Mouse (Mus musculus) midbrain, embryonic 15.5 days (tissue): Measurements from ENCODE around the gene Katnal1. TPM values are rescaled to one million over a fixed set of nuclear protein-coding genes. Genes with fewer than 3 reads are reported as not detected.

ENCODE experiments used
- ATAC-seq: fragments of 200-750 bp; cut with Nextera tagmentation; replicated peaks from 2 replicates; pipeline ENCODE4 v1.8.0; 2017; ENCODE audit warnings: moderate TSS enrichment
- H3K27ac ChIP-seq: fragments of 300-500 bp; sonication (generic); 2 replicates; pipeline ENCODE4 v1.5.1; 2015; ENCODE audit warnings: mild to moderate bottlenecking, inconsistent platforms
- H3K27me3 ChIP-seq: fragments of 300-500 bp; sonication (generic); replicated peaks from 2 replicates; pipeline ENCODE4 v1.6.1; 2015; ENCODE audit warnings: inconsistent platforms
- H3K36me3 ChIP-seq: fragments of 300-500 bp; sonication (generic); replicated peaks from 2 replicates; pipeline ENCODE4 v1.6.1; 2015; ENCODE audit warnings: inconsistent platforms
- H3K4me1 ChIP-seq: fragments of 300-500 bp; sonication (generic); 2 replicates; pipeline ENCODE4 v1.6.1; 2015; ENCODE audit warnings: inconsistent platforms
- H3K4me2 ChIP-seq: fragments of 300-500 bp; sonication (generic); 2 replicates; pipeline ENCODE4 v1.6.1; 2015; ENCODE audit warnings: inconsistent platforms, mild to moderate bottlenecking, moderate library complexity
- H3K4me3 ChIP-seq: fragments of 300-500 bp; sonication (generic); 2 replicates; pipeline ENCODE4 v1.5.1; 2015; ENCODE audit warnings: mild to moderate bottlenecking, inconsistent platforms
- H3K9ac ChIP-seq: fragments of 300-500 bp; sonication (generic); 2 replicates; pipeline ENCODE4 v1.6.1; 2015; ENCODE audit warnings: mild to moderate bottlenecking, inconsistent platforms
- H3K9me3 ChIP-seq: fragments of 300-500 bp; sonication (generic); 2 replicates; pipeline ENCODE4 v1.6.1; 2016; ENCODE audit warnings: inconsistent platforms
- WGBS: fragments of 180-500 bp; shearing (Covaris S2); methylation state at CpG from one replicate; pipeline ENCODE4 v1.1.7; 2015; ENCODE audit warnings: mixed read lengths; 5-methylcytosine and 5-hydroxymethylcytosine counted together
- polyA plus RNA-seq: library from polyadenylated mRNA; unstranded; fragments of >200 nt; fragmentation: Nextera tagmentation; extraction: Ambion mirVana; gene quantifications from 2 replicates; pipeline ENCODE4 v1.2.1, GENCODE M21; 2015

Gene Katnal1
- polyA plus RNA-seq, 1 experiment from 2014 or later: 42.7 TPM

DNA sequence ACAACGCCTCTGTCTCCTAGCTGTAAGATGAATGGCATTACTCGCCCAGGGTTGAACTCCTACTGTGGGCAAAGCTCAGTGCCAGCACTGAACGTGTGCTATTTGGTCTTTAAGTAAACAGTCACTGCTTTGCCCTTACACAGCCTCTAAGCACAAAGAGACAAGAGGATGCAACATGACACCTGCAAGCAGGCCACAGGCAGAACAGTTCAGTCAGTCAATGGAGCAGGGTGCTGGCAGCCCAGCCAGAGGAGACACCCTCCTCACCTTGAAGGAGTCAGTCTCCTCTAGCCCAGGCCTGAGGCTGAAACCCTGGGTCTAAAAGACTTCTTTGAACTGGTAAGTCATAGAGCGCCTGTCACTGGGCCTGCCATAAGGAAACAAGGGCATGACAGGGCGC is 11.1 kb downstream of the Katnal1 start:
- Histone ChIP-seq H3K27ac (no peak overlapping the region), H3K4me1 (no peaks in the 10 kb centered on the region), H3K4me2 (no peak overlapping the region), H3K9me3 (no peaks in the 10 kb centered on the region), H3K27me3 (no peaks in the 10 kb centered on the region), H3K4me3 (no peak overlapping the region), H3K9ac (no peak overlapping the region), H3K36me3 (peaks cover 23% of the 10 kb centered on the region)
- WGBS: 81% methylated on average over 5 of the region's 5 CpGs
- no peak for ATAC-seq

DNA sequence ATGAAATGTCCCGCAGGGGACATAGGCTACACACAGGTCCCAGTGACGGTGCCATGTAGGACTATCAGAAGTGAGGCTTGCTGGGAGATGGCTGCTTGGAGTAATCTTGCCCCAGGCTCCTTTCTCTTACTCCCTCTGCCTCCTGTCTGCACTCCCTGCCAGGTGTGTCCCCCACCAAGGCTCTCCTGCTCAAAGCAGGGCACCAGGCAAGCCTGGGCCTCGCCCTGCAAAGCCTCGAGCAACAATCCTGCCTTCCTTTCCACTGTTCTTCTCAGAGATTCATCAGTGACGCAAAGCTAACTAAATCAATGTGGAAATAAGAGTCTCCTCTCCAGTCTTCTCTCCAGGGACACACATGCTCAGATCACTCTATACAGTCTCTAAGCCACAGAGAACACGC is 12.3 kb downstream of the Katnal1 start:
- no peaks in the 10 kb centered on the region for H3K9me3 ChIP-seq
- H3K36me3 ChIP-seq: peaks cover 23% of the 10 kb centered on the region
- H3K4me1 ChIP-seq: no peaks in the 10 kb centered on the region
- ATAC-seq: no peak
- H3K27ac ChIP-seq: no peak overlapping the region
- WGBS: 85% methylated on average over 6 of the region's 6 CpGs
- no peak overlapping the region for H3K9ac ChIP-seq
- no peak overlapping the region for H3K4me2 ChIP-seq
- no peaks in the 10 kb centered on the region for H3K27me3 ChIP-seq
- H3K4me3 ChIP-seq: no peak overlapping the region

DNA sequence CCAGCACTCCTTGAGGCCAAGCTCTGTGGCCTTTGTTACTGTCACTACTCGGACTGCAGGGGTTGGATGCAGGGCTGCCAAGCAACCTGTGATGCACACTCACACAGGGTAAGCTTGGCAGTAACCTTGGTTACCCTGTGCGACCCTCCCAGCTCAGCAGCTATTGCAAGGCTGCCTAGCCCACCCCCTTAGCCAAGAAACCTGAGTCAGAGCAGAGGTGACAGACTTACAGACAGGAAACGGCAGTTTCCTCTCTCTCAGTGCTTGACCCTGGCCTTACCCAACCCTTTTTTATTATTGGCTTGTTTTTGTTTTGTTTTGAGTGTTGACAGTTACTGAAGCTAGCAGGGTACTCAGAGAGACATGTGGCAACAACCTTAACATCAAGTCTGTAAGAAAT is 16.9 kb downstream of the Katnal1 start:
- no peaks in the 10 kb centered on the region for H3K9me3 ChIP-seq
- H3K27ac ChIP-seq: no peak overlapping the region
- no peaks in the 10 kb centered on the region for H3K27me3 ChIP-seq
- no peak overlapping the region for H3K4me2 ChIP-seq
- no peak overlapping the region for H3K9ac ChIP-seq
- no peak overlapping the region for H3K4me3 ChIP-seq
- ATAC-seq: no peak
- 60% methylated on average over 3 of the region's 3 CpGs for WGBS
- peaks cover 13% of the 10 kb centered on the region for H3K4me1 ChIP-seq
- no peaks in the 10 kb centered on the region for H3K36me3 ChIP-seq

DNA sequence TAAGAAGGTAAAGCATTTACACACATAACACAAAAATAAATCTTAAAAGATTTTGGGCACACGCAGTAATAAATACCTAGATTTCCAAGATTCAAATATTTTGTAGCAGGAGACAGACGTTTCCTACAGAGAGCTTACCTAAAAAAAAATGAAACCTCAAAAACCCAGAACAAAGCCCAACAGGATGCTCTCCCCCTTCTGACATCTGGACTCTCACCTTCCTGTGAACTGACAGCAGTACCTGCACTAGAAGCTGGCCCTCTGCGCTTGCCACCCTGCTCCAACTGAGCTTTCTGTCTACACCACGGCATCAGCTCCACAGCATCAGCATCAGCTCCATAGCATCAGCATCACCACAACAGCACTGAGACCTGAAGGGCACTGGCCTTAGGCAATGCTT is 19.1 kb downstream of the Katnal1 start:
- H3K4me2 ChIP-seq: no peak overlapping the region
- no peaks in the 10 kb centered on the region for H3K36me3 ChIP-seq
- peaks cover 18% of the 10 kb centered on the region for H3K4me1 ChIP-seq
- no peak for ATAC-seq
- no peak overlapping the region for H3K4me3 ChIP-seq
- no peaks in the 10 kb centered on the region for H3K9me3 ChIP-seq
- no peaks in the 10 kb centered on the region for H3K27me3 ChIP-seq
- no peak overlapping the region for H3K27ac ChIP-seq
- 95% methylated on average over 4 of the region's 4 CpGs for WGBS
- H3K9ac ChIP-seq: no peak overlapping the region

DNA sequence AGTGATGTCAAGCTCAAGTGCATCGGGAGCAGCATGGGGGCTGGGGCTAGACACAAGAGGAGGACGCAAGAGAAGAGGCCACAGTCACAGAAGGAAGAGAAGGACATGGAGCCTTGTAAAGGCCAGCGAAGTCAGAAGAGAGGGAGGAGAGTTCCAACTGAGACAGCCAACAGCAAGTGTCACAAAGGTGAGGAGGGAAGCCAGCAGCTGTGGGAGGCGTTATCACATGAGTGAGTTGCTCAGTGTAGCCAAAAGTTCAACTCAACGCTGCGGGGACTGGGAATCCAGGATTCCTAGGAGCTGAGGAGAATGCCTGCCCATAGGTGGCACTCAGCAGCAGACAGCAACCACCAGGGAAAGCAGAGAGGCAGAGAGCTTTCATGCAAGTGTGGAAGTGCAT is 19.7 kb downstream of the Katnal1 start:
- Histone ChIP-seq H3K27me3 (no peaks in the 10 kb centered on the region), H3K9ac (no peak overlapping the region), H3K9me3 (no peaks in the 10 kb centered on the region), H3K4me2 (no peak overlapping the region), H3K36me3 (peaks cover under 1% of the 10 kb centered on the region; the same call in 1 of the 2 replicates), H3K4me3 (no peak overlapping the region), H3K27ac (peak overlapping the region; percentile 25; the same call in 1 of the 2 replicates), H3K4me1 (peaks cover 20% of the 10 kb centered on the region)
- 30% methylated on average over 6 of the region's 6 CpGs for WGBS
- ATAC-seq: no peak

DNA sequence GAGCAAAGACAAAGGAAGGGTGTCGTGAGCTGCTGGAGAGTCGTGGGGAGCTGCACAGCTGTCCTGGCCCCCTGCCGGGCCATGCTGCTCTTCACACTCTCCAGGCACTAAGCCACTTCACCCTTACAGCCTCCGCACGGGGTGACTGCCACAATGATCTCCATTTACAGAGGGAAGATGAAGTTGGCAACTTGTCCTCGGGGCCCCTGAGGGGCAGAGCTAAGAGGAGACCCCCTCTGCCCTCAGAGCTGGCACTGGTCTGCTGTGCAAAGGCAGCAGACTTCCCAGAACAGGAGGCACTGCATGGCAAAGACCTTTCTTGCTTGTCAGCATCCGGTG is 20.1 kb downstream of the Katnal1 start:
- H3K4me2 ChIP-seq: no peak overlapping the region
- H3K4me1 ChIP-seq: peaks cover 20% of the 10 kb centered on the region
- H3K36me3 ChIP-seq: peaks cover 5% of the 10 kb centered on the region; the same call in 1 of the 2 replicates
- WGBS: 15% methylated on average over 7 of the region's 7 CpGs
- ATAC-seq: 0 out of 2 replicates have a peak, but pooled peaks have one; percentile 32
- no peak overlapping the region for H3K4me3 ChIP-seq
- no peaks in the 10 kb centered on the region for H3K27me3 ChIP-seq
- peak overlapping the region; percentile 25; the same call in 1 of the 2 replicates for H3K27ac ChIP-seq
- no peaks in the 10 kb centered on the region for H3K9me3 ChIP-seq
- no peak overlapping the region for H3K9ac ChIP-seq

DNA sequence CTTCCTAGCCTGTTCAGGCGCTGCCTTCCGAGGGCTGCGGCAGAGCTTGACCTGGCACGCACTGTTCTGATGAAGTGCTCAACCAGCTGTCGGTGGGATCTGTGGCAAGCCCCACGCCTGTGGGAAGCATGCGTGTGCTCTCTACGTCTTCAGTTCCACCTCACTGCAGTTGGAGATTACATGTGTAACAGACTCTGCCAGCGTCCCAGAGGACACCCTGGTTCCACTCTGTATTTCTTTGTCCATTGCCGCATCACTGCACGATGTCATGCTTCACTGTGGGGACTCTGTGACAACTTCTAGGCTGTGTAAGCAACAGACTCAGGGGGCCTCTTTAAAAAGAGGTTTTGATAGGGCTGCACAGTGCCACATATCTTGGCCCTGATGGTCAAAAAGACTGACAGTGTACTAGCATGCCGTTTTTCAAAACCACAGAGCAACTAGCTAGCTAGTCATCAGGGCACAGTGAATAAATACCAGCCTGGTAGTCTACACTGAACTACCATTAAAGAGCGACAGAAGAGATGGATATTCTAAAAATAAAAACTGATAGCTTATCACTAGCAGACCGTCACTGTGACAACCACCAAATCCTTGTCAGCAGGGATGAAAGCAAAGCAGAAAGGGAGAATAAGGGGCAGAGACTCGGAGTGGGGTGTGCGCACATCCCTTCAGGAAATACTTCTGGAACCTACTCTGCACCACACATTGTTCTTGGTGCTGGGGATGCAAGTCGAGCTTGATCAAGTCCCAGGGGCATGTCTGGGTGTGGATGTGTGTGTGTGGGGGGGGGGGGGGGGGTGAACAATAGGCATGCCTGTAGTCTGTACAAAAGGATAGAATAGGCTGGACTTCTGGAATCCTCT is 20.7 kb downstream of the Katnal1 start:
- WGBS: 46% methylated on average over 17 of the region's 17 CpGs
- Histone ChIP-seq H3K9ac (no peak overlapping the region), H3K27ac (peak overlapping the region; percentile 49), H3K27me3 (no peaks in the 10 kb centered on the region), H3K4me2 (no peak overlapping the region), H3K36me3 (peaks cover 10% of the 10 kb centered on the region), H3K9me3 (no peaks in the 10 kb centered on the region), H3K4me1 (peaks cover 20% of the 10 kb centered on the region), H3K4me3 (no peak overlapping the region)
- peak; percentile 27 for ATAC-seq

DNA sequence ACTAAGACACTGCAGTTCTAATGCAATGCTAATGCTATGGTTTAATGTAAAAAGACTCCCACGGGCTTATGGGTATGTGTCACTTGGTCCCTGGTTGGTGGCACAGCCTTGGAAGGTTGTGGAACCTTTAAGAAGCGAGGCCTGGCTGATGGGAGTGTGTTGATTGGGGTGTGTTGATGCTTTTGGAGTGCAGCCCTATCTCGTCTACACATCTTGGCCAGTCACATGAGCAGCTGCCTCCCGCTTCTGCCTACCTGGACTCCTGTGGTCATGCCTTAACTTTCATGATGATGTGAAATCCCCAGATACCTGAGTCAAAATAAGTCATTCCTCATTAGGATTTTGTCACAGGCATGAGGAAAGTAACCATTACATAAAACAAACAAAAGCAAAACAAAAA is 22.8 kb downstream of the Katnal1 start:
- Histone ChIP-seq H3K27ac (no peak overlapping the region), H3K9ac (no peak overlapping the region), H3K9me3 (no peaks in the 10 kb centered on the region), H3K36me3 (peaks cover 14% of the 10 kb centered on the region), H3K4me1 (peaks cover 20% of the 10 kb centered on the region), H3K27me3 (no peaks in the 10 kb centered on the region), H3K4me2 (no peak overlapping the region), H3K4me3 (no peak overlapping the region)
- no peak for ATAC-seq
- 87% methylated on average over 4 of the region's 4 CpGs for WGBS

DNA sequence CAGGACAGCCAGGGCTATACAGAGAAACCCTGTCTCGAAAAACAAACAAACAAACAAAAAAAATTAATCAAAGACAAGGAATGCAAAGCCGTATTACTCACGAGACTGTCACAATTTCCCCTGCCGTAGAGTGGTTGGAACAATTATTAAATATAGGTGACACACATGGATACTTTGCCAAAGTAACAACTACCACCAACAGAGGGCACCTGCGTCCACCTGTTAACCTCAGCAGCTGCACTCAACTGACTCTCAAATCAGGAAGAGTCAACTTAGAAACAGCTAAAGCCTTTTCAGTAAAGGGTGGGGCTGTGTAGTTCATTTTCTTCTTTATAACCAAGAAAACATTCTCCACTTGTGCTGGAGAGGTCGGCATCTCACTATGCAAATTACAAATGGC is 24.3 kb downstream of the Katnal1 start:
- Histone ChIP-seq H3K4me3 (no peak overlapping the region), H3K9ac (no peak overlapping the region), H3K36me3 (peaks cover 14% of the 10 kb centered on the region), H3K4me1 (peaks cover 20% of the 10 kb centered on the region), H3K4me2 (no peak overlapping the region), H3K27ac (no peak overlapping the region), H3K9me3 (no peaks in the 10 kb centered on the region), H3K27me3 (no peaks in the 10 kb centered on the region)
- no peak for ATAC-seq
- 69% methylated on average over 6 of the region's 6 CpGs for WGBS

DNA sequence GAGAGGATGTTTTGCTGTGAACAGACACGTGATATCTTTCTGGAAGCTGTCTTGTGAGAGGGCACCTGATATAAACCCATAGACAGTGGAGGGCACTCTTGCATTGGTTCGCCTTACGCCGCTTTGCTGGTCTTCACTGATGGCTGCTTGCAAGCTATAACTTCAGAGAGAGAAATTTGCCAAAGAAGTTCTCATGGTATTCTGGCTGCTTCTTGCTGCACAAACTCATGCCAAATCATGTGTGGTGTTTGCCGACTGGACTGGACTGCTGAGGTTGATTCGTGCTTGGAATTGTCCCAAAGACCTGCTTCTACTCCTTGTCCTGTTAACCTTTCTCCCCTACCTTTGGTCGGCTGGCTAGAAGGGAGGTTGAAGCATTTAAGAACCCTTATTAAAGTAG is 29.8 kb downstream of the Katnal1 start:
- H3K4me1 ChIP-seq: peaks cover 16% of the 10 kb centered on the region
- no peak overlapping the region for H3K4me2 ChIP-seq
- H3K36me3 ChIP-seq: peaks cover 13% of the 10 kb centered on the region
- ATAC-seq: no peak
- no peak overlapping the region for H3K9ac ChIP-seq
- 94% methylated on average over 7 of the region's 7 CpGs for WGBS
- no peak overlapping the region for H3K27ac ChIP-seq
- no peak overlapping the region for H3K4me3 ChIP-seq
- no peaks in the 10 kb centered on the region for H3K27me3 ChIP-seq
- H3K9me3 ChIP-seq: no peaks in the 10 kb centered on the region

DNA sequence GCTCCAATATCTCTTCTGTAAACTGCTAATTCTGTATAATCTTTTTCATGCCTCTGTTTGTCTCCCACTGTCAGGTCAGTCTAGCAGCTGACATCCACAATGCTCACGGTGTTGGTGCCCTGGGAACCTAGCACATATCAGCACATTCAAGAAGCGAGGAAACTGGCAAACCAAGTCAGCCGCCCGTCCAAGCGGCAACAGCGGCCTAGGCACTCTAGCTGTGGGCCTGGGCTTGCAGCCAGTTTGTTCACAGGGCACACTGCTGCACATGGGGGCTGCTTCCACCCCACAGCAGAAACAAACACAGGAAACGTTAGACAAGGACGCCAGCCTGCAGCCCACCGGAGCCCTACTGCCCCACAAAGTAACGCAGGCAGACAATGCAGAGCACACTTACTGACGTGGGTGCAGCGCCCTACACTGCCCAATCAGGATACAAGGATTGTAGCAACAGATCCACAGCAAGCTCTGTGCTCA is 31.1 kb downstream of the Katnal1 start:
- no peak overlapping the region for H3K9ac ChIP-seq
- no peak for ATAC-seq
- H3K4me3 ChIP-seq: no peak overlapping the region
- no peak overlapping the region for H3K27ac ChIP-seq
- 63% methylated on average over 12 of the region's 12 CpGs for WGBS
- H3K27me3 ChIP-seq: no peaks in the 10 kb centered on the region
- no peaks in the 10 kb centered on the region for H3K9me3 ChIP-seq
- no peak overlapping the region for H3K4me2 ChIP-seq
- peaks cover 16% of the 10 kb centered on the region for H3K4me1 ChIP-seq
- peaks cover 8% of the 10 kb centered on the region for H3K36me3 ChIP-seq

DNA sequence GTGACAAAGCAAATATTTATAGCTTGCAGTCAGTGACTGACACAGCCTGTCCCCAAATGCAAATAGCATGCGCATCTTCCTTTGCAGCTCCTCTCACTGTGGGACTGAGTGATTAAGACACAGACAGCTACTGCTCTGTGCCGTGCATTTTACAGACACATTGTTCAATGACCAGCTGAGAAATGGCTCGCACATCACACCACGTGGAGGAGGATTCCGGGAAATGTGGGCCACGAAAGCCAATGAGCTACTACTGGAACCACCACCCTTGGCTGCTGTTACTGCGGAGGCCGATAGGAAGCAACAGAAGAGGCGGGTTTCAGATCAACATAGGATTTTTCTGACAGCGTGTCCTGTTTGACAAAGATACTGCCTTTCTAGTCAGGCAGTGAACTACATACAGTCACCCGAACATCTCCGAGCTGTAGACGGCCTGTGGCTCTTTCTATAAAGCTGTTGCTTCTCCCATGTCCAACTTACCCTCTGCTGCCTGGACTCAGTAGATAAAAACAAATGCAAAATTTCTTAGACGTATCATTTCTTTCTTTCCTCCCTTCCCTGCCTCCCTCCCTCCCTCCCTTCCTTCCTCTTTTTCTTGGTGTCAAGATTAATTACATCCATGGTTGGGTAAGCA is 31.9 kb downstream of the Katnal1 start:
- 52% methylated on average over 14 of the region's 14 CpGs for WGBS
- peak; percentile 56 for ATAC-seq

More for the DNA sequence above, 31.9 kb downstream of the Katnal1 start:
- H3K4me2 ChIP-seq: no peak overlapping the region
- peaks cover 16% of the 10 kb centered on the region for H3K4me1 ChIP-seq
- H3K27ac ChIP-seq: peak overlapping the region; percentile 13; the same call in 1 of the 2 replicates
- no peak overlapping the region for H3K9ac ChIP-seq
- no peak overlapping the region for H3K4me3 ChIP-seq
- H3K36me3 ChIP-seq: peaks cover 16% of the 10 kb centered on the region
- no peaks in the 10 kb centered on the region for H3K27me3 ChIP-seq
- no peaks in the 10 kb centered on the region for H3K9me3 ChIP-seq
